Mouse (Mus musculus) macrophage (primary cell): ENCODE results near the gene Dmbt1. TPM values are rescaled to one million over a fixed set of nuclear protein-coding genes. Genes with fewer than 3 reads are reported as not detected.
"Not testable (repeated sequence)": the region's sequence is repeated elsewhere in the genome, so short reads cannot be mapped to it uniquely, and the experiment has no call there.

Source experiments
- H3K27ac ChIP-seq: fragments of 350-480 bp; formaldehyde crosslinking; 2 replicates; pipeline ENCODE4 v1.9.0; 2021
- H3K36me3 ChIP-seq: fragments of 350-480 bp; formaldehyde crosslinking; 2 replicates; pipeline ENCODE4 v1.9.0; 2021; ENCODE audit errors: inconsistent target
- H3K4me3 ChIP-seq: fragments of 350-480 bp; formaldehyde crosslinking; 2 replicates; pipeline ENCODE4 v1.9.0; 2021; ENCODE audit errors: inconsistent target
- H3K79me2 ChIP-seq: fragments of 350-480 bp; formaldehyde crosslinking; 2 replicates; pipeline ENCODE4 v1.9.0; 2021; ENCODE audit errors: inconsistent target
- WGBS: methylation state at CpG from one replicate; pipeline ENCODE4 v1.1.7; 2026; ENCODE audit warnings: inconsistent platforms; ENCODE audit not compliant: missing documents; 5-methylcytosine and 5-hydroxymethylcytosine counted together
- polyA plus RNA-seq: library from polyadenylated mRNA; stranded (reverse); fragments of 250-400 nt; gene quantifications from 3 replicates; pipeline ENCODE4 v1.2.4, GENCODE M21; 2018; ENCODE audit warnings: inconsistent platforms

Gene Dmbt1
- polyA plus RNA-seq, 1 experiment from 2014 or later, result not detected

DNA sequence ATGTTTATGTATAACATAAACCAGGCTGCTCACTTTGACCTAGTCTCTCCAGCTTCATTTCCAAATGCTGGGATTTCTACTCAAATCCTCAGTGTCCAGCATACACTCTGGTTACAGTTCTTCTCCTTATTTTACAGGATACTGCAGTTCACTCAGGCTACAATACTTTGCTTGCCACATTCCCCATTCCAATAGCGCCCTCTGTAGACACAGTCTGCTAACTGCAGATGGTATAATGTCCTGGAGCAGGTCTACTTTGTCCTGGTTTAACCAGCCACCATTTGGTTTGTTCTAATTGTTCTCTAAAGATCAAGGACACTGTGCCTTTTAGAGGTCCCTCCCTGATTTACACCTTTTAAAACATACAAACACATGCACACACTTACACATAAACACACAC, 44.1 kb downstream of the Dmbt1 start:
- no peak overlapping the region for H3K4me3 ChIP-seq
- no peaks in the 10 kb centered on the region for H3K79me2 ChIP-seq
- 0% methylated on average over 1 of the region's 1 CpGs for WGBS
- no peaks in the 10 kb centered on the region for H3K36me3 ChIP-seq
- H3K27ac ChIP-seq, result no peak overlapping the region

DNA sequence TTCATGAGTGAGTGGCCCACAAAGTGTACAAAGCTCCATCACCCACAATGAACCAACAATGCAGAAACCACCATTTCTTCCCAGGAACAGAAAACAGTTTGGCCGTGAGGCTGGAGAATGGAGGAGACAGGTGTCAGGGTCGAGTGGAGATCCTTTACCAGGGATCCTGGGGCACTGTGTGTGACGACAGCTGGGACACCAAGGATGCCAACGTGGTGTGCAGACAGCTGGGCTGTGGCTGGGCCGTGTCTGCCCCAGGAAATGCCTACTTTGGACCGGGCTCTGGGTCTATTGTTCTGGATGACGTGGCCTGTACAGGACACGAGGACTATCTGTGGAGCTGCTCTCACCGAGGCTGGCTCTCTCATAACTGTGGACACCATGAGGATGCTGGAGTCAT, 50.5 kb downstream of the Dmbt1 start:
- H3K27ac ChIP-seq, H3K79me2 ChIP-seq, H3K4me3 ChIP-seq, H3K36me3 ChIP-seq: not testable (repeated sequence)
- 71% methylated on average over 9 of the region's 9 CpGs for WGBS

DNA sequence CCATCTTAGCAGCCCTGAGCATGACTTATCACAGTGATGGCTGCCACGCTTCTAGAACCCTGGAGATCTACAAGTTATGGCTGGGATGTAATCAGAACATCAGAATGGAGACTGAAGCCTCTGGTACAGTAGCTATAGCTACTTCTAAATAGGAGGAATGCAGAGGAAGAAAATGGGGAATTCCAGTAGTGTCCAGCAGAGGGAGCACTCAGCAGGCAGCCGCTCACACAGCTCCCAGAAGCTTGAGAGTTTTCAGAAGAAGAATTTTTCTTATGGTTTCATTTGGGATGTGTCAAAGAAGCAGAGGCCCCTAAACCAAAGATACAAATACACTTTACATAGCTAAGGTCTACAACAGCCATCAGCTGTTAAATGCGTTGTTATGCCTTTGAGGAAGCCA, 80.6 kb downstream of the Dmbt1 start:
- Histone ChIP-seq H3K4me3 (no peak overlapping the region), H3K79me2 (no peaks in the 10 kb centered on the region), H3K36me3 (no peaks in the 10 kb centered on the region), H3K27ac (no peak overlapping the region)
- 36% methylated on average over 3 of the region's 3 CpGs for WGBS

DNA sequence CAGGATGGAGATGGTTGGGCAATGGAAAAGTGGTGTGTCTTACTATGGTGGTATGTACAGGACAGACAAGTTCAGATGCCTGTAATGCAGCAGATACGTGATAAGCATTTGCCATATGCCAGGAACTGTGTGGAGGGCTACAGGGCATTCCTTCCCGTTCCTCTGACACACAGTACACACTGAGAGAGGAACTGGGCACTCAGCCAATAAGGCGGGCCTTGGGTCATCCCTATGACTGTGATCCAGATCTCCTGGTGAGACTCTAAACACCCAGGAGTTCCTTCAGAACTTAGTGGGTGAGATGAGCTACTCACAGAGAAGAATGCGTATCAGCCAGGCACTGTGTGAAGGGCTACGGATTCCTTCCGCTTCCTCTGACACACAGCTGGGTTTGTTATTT, 81.8 kb downstream of the Dmbt1 start:
- Histone ChIP-seq H3K27ac (no peak overlapping the region), H3K79me2 (no peaks in the 10 kb centered on the region), H3K36me3 (no peaks in the 10 kb centered on the region), H3K4me3 (no peak overlapping the region)
- 76% methylated on average over 6 of the region's 6 CpGs for WGBS

DNA sequence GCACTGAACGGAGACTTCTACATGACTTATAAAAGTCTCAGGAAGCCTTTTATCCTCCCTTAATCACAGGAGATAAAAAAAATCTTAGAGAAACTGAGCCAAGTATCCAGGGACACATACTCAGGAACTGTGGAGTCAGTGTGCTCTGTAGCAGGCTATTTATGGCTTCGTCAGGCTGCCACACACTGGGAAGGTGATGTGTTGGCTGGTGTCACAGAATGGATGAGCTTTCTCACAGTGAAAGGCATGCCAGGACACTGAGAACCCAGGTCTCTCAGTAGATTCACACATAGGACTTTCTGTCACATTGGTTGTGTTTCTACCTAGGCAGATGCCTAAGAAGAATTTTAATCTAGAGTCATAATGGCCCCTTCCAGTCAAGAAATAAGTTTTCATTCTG, 82.6 kb downstream of the Dmbt1 start:
- H3K27ac ChIP-seq, result no peak overlapping the region
- WGBS, result 100% methylated on average over 2 of the region's 2 CpGs
- H3K4me3 ChIP-seq, result no peak overlapping the region
- no peaks in the 10 kb centered on the region for H3K79me2 ChIP-seq
- H3K36me3 ChIP-seq, result no peaks in the 10 kb centered on the region

- H3K36me3 ChIP-seq, result no peaks in the 10 kb centered on the region
- H3K4me3 ChIP-seq, result no peak overlapping the region
- no peak overlapping the region for H3K27ac ChIP-seq
- WGBS, result 100% methylated on average over 2 of the region's 2 CpGs
- no peaks in the 10 kb centered on the region for H3K79me2 ChIP-seq
Observed at GRCm38 (mm10) chr7:131122210-131122807, 90.5 kb downstream of the Dmbt1 start.

- no peak overlapping the region for H3K27ac ChIP-seq
- H3K36me3 ChIP-seq, result no peaks in the 10 kb centered on the region
- H3K79me2 ChIP-seq, result no peaks in the 10 kb centered on the region
- H3K4me3 ChIP-seq, result no peak overlapping the region
- WGBS, result 84% methylated on average over 9 of the region's 12 CpGs
Observed at GRCm38 (mm10) chr7:131130021-131130420, 98.2 kb downstream of the Dmbt1 start.

DNA sequence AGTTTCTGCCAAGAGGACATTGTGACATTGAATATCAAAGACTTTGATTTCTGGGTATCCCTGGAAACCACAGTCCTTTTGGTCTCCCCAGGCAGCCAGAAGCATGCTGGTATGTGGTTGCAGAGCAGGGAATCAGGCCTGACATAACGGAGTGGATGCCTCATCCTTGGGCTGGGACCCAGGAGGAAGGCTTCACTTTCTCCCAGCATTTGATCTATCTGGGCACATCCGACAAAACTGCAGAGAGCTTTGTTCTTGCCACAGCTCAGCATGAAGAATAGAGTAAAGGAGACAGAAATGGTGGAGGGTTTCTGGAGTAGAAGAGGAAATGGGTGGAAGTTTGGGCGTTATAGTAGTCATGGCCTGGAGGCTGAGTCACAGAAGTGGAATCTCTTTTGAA, 101.3 kb downstream of the Dmbt1 start:
- H3K36me3 ChIP-seq, result no peaks in the 10 kb centered on the region
- no peak overlapping the region for H3K27ac ChIP-seq
- WGBS, result 63% methylated on average over 3 of the region's 3 CpGs

DNA sequence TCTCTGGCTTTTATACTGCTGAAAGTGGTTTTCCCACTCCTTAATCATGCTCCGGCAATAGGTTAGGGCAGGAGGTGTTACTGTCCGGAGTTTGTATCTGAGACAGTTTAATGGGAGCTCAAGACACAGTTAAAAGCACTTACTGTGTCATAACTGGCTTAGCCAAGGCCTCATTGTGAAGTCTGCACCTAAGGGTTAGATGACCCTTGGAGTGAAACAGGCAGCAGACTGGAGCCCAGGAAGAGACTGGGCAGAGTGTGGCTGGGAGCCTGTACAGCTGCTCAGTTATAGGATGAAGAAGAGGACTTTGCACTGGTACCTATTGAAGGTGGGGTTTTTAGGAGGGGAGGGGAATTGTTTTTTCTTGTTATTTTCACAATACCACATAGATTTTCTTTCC, 114.4 kb downstream of the Dmbt1 start, which contains the start of gene 4933402N03Rik:
4933402N03Rik (minus strand) TSS at position 101 of the 400 bp plus-strand sequence.
- no peaks in the 10 kb centered on the region for H3K36me3 ChIP-seq
- no peak within 1 kb of the TSS for H3K4me3 ChIP-seq
- H3K79me2 ChIP-seq, result no peaks in the 10 kb centered on the region
- WGBS, result 95% methylated on average over 2 of the region's 2 CpGs
- no peak within 1 kb of the TSS for H3K27ac ChIP-seq

More for the DNA sequence above, 101.3 kb downstream of the Dmbt1 start:
- Histone ChIP-seq H3K79me2 (no peaks in the 10 kb centered on the region), H3K4me3 (no peak overlapping the region)

GRCm38 (mm10) chr7:131150179-131150578, 118.3 kb downstream of the Dmbt1 start:
- no peak overlapping the region for H3K4me3 ChIP-seq
- no peaks in the 10 kb centered on the region for H3K36me3 ChIP-seq
- 98% methylated on average over 3 of the region's 3 CpGs for WGBS
- no peaks in the 10 kb centered on the region for H3K79me2 ChIP-seq
- no peak overlapping the region for H3K27ac ChIP-seq

DNA sequence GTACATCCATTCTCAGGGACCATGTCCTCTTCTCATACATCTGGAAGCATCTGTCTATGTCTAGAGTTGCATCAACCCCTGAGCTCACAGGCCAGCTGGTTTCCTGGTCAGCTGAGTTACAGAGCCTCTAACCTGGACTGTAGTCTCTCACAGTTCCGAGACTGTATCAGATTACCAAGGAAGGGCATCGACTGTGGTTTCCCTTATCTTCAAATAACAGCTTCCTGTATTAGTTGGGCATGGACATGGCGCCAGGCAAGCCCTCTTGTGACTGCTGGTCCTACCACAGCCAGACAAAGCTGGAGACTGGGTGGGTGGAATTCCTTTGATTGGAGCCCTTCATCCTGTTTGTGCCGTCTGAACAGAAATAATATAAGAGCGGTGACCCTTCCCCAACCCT, 121.2 kb downstream of the Dmbt1 start:
- no peaks in the 10 kb centered on the region for H3K79me2 ChIP-seq
- no peaks in the 10 kb centered on the region for H3K36me3 ChIP-seq
- no peak overlapping the region for H3K4me3 ChIP-seq
- no peak overlapping the region for H3K27ac ChIP-seq
- 10% methylated on average over 5 of the region's 5 CpGs for WGBS

- no peak overlapping the region for H3K4me3 ChIP-seq
- no peak overlapping the region for H3K27ac ChIP-seq
- WGBS, result 74% methylated on average over 7 of the region's 7 CpGs
- no peaks in the 10 kb centered on the region for H3K36me3 ChIP-seq
- H3K79me2 ChIP-seq, result no peaks in the 10 kb centered on the region
Observed at GRCm38 (mm10) chr7:131162251-131162650, 130.4 kb downstream of the Dmbt1 start.

- H3K4me3 ChIP-seq, result no peak overlapping the region
- H3K36me3 ChIP-seq, result no peaks in the 10 kb centered on the region
- WGBS, result 83% methylated on average over 3 of the region's 3 CpGs
- H3K27ac ChIP-seq, result no peak overlapping the region
- H3K79me2 ChIP-seq, result no peaks in the 10 kb centered on the region
Observed at GRCm38 (mm10) chr7:131167771-131168170, 135.9 kb downstream of the Dmbt1 start.

DNA sequence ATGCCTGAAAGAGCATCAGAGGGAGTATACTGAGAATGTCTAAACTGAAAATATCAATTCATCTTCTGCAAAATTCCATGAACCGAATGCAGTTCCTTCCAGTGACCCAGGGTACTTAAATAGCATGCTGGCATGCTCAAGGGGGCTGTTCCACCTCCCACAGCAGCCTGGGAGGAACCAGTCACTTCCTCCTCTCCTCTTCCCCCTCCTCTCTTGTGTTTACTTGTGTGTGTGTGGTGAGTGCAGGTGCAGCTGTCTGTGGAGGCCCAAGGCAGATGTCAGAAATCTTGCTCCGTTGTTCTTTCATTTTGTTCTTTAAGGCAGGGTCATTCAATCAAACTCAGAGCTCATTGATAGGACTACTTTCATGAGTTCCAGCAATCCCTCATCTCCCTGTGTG, 137.2 kb downstream of the Dmbt1 start:
- H3K79me2 ChIP-seq, result no peaks in the 10 kb centered on the region
- no peaks in the 10 kb centered on the region for H3K36me3 ChIP-seq
- no peak overlapping the region for H3K27ac ChIP-seq
- WGBS, result 4% methylated on average over 2 of the region's 2 CpGs
- H3K4me3 ChIP-seq, result no peak overlapping the region
